Comparison of ENCODE assay signal across 15 mouse cellular contexts in the genomic region with DNA sequence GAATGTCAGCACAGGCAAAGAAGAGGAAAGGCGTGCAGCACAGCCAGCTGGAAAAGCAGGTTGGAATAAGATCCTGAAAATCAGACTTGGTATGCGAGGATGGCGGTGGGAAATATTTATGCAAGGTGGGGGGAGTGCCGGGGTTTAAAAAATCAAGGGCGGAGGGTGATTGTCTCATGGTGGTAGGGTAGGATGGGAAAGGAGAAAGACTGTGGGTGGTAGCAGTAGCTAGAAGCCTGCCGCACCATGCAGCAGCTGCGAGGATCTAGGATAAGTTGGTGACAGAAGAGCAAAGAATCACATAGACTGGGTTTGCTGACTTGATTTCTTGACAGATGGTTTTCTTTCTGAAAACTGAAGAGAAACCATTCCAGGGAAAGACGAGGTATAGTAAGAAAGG. TPM values are rescaled to one million over a fixed set of nuclear protein-coding genes. Genes with fewer than 3 reads are reported as not detected.
"Had no signal": no experiment of that assay in that cellular context is flagged by ENCODE, and none has a peak within 500 bp of the region (broad histone marks: within the 10 kb centered on the region; RNA-seq: fewer than 3 reads in every experiment).

No protein-coding gene starts in this region.

- H3K27ac ChIP-seq: midbrain, embryonic 10.5 days; midbrain, embryonic 12.5 days; neural tube, embryonic 12.5 days; stomach, embryonic 15.5 days; stomach, postnatal 0 days had no signal

- H3K4me1 ChIP-seq: midbrain, embryonic 12.5 days; neural tube, embryonic 12.5 days; stomach, embryonic 15.5 days had no signal

- H3K4me3 ChIP-seq: midbrain, embryonic 10.5 days; midbrain, embryonic 12.5 days; neural tube, embryonic 12.5 days; stomach, embryonic 15.5 days had no signal

- DNase-seq: lung, adult 18-20 months; lung, embryonic 14.5 days; lung, postnatal 10 days; lung, postnatal 4 days; midbrain, embryonic 14.5 days; thymus, adult 2 months; thymus, postnatal 25 days; thymus, postnatal 4 days had no signal

RNA-seq across cellular contexts. Expression of gene Slc25a43, which starts 3.3 kb away (rescaled TPM):
- total RNA-seq: megakaryocyte-erythroid progenitor cell, adult 5-6 weeks; monocyte, adult 5-6 weeks had no signal
